In genomic region chr1:54983339-54983738, GRCm38 (mm10) we compare ENCODE assay signal across 8 mouse cellular contexts. TPM values are rescaled to one million over a fixed set of nuclear protein-coding genes. Genes with fewer than 3 reads are reported as not detected.
DNase-seq lines count a peak whose midpoint lies in the region; ATAC-seq lines count a peak whose summit lies in the region.

No protein-coding gene starts in this region.

- ATAC-seq in erythroid progenitor cell, adult 5-6 weeks (replicated peaks; ENCODE audit: low FRiP score, poor library complexity, severe bottlenecking), result no peak

- peak; percentile 22 for DNase-seq in heart, postnatal 4 days
- DNase-seq in heart, adult 9 months (ENCODE audit: low spot score in 2 of 2), result no peak
- peak; percentile 16 for DNase-seq in urinary bladder, postnatal 14 days (ENCODE audit: low spot score)
- DNase-seq in urinary bladder, postnatal 25 days (ENCODE audit: low spot score), result no peak
- peak; percentile 40 for DNase-seq in gonadal fat pad, adult 2 months (ENCODE audit: low read depth)
- peak; percentile 16 for DNase-seq in yolk sac, embryonic 10.5 days (ENCODE audit: low spot score)
- DNase-seq in right cerebral cortex, postnatal 25 days, result no peak

RNA-seq across cellular contexts. Expression of gene Sf3b1, which starts 43.9 kb away (rescaled TPM):
- total RNA-seq in heart, postnatal 4 days (2021), result 100 to 1,000 TPM; 130 to 143 TPM
- polyA plus RNA-seq in gonadal fat pad, adult 2 months (2012; rRNA removed), result 51.0 and 53.3 TPM in 2 replicates
- 230 and 235 TPM in 2 replicates for total RNA-seq in erythroid progenitor cell, adult 5-6 weeks (2015; ENCODE audit: low replicate concordance)
- total RNA-seq in erythroid progenitor cell, adult 5-6 weeks (2017; ENCODE audit: low replicate concordance), result 189 and 207 TPM in 2 replicates

RNA-seq across cellular contexts. Expression of gene Ankrd44, which starts 57.2 kb away (rescaled TPM):
- 10 to 100 TPM; 18.0 to 20.9 TPM for total RNA-seq in heart, postnatal 4 days (2021)
- polyA plus RNA-seq in gonadal fat pad, adult 2 months (2012; rRNA removed), result 15.4 and 18.6 TPM in 2 replicates
- total RNA-seq in erythroid progenitor cell, adult 5-6 weeks (2015; ENCODE audit: low replicate concordance), result 40.4 and 47.4 TPM in 2 replicates
- 13.4 and 18.6 TPM in 2 replicates for total RNA-seq in erythroid progenitor cell, adult 5-6 weeks (2017; ENCODE audit: low replicate concordance)

Comparison
In these comparisons a context has a peak if more than half of its experiments do, and no peak if none do; other contexts are left out.
1. DNase-seq: peak in heart, postnatal 4 days (single experiment), urinary bladder, postnatal 14 days (single experiment), gonadal fat pad, adult 2 months (single experiment) and yolk sac, embryonic 10.5 days (single experiment); none in heart, adult 9 months (0 of 2), urinary bladder, postnatal 25 days (single experiment) and right cerebral cortex, postnatal 25 days (single experiment).